Mouse (Mus musculus) layer of hippocampus, postnatal 10 days (tissue): ENCODE measurements at regions not wholly inside any gene's neighbourhood (a gene's known extent, or its start where the extent isn't known, plus 50 kb on each side); places are given as distances from the start of the nearest gene placed in this dataset.

Experiments used
- DNase-seq, 2 experiments: peaks; one replicate each; pipeline ENCODE4 v3.0.0; 2021; ENCODE audit warnings: low spot score in 2 of 2

GRCm38 (mm10) chr12:25924526-25924925 lies 490.5 kb downstream of the Rnf144a start:
- peak in 1 of 2 experiments; percentile 38 for DNase-seq

DNA sequence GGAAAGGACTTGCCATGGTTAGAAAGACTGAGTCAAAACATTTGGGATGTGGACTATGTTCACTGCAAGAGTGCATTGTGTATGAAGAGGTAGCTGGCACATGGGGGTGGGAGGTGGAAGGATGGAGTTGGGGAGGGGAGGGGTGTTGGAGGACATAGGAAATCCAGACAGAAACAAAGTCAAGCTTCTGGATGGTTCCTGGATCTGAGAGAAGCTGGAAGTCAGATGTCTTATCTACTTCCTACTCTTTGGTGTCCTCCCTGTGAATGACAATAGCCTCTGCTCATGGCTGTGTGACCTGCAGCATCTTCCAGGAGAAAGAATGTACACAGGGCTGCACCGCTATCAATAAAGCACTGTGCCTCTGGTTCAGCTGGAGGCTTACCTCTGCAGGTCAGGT lies 491.3 kb downstream of the Rnf144a start:
- DNase-seq = no peak

GRCm38 (mm10) chr12:25905614-25906013 lies 509.4 kb downstream of the Rnf144a start:
- DNase-seq = no peak

GRCm38 (mm10) chr12:25896543-25896942 lies 518.5 kb downstream of the Rnf144a start:
- no peak for DNase-seq

DNA sequence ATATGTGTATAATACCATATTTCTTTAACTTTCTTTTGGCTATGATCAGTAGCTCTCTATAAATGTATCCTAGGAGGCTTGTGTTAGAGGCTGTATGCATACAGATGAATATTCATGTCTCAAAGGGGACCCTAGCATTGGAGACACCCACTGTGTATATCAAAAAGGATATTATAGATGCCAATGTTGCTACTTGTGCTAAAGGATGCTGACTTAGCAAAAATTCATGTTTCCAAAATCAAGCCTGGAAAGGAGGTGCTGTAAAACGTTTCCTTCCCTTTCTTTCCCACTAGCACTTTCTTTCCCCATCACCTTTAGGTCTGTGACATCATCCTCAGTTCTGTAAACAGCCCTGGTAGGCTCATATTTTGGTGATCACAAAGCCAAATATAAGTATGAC lies 519.4 kb downstream of the Rnf144a start:
- DNase-seq = no peak

GRCm38 (mm10) chr12:25891391-25892167 lies 523.5 kb downstream of the Rnf144a start:
- no peak for DNase-seq

DNA sequence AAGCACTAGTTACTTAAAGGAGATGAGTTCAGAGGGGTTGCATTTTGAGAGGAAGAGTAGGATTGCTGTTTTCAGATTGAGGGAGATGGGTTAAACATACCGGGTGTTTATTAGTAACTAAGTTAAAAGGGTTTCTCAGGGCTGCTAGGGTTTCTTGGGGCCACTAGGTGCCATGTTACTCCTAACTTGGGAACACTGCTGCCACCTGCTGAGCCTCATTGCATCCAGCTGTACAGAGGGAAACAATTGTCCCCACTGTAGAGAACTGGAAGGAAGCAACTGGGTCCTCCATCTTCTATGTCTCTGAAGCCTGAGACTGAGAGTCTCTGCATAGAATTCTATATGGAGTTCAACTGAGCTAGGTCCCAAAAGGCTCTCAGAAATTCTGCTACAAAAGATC lies 524.3 kb downstream of the Rnf144a start:
- DNase-seq = no peak

GRCm38 (mm10) chr12:25883771-25884171 lies 531.3 kb downstream of the Rnf144a start:
- no peak for DNase-seq

DNA sequence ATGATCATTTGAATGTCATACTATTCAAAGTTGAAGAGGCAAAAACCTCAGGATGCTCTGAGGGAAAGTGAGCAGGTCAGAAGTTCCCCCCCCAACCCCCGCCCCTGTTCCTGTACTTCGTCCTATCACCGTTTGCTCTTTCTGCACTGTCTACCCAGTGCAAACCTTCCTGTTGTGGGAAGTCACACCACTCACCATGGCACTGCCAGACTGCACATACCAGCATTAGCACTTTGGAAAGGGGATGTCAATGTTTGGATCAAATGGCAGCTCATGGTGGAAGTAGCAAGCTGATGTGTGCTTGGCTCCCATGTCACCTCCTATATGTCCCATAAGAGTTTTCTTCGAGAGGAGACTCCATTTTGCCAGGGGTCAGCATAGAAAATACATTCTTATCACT lies 543.2 kb downstream of the Rnf144a start:
- DNase-seq = no peak

DNA sequence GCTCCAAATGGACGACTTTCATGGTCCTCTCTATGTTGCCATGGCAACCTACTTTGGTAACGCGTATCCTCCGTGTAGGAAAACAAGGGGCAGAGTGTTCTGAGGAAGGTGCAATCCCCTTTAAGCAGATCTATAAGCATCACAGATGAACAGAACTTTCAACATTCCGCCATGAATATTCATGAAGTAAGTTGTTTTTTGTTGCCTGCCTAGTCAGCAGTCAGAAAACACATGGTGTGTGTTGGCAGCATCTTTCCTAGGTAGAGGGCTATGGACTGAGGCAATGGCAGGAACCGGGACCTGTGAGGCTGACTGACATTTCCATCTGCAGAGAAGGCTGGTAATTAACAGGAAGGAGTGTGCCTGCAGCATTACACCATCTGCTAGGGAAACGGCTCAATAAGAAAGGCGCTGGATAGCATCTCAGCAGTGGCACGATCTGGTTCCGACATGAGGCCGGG lies 544.0 kb downstream of the Rnf144a start:
- peak; percentile 60 to 65 for DNase-seq

- no peak for DNase-seq
Observed at GRCm38 (mm10) chr12:25869846-25870245, 545.2 kb downstream of the Rnf144a start.

- peak; percentile 25 to 28 for DNase-seq
Observed at GRCm38 (mm10) chr12:25865063-25865462, 550.0 kb downstream of the Rnf144a start.

- peak; percentile 57 to 66 for DNase-seq
Observed at GRCm38 (mm10) chr12:25864113-25864852, 550.8 kb downstream of the Rnf144a start.

DNA sequence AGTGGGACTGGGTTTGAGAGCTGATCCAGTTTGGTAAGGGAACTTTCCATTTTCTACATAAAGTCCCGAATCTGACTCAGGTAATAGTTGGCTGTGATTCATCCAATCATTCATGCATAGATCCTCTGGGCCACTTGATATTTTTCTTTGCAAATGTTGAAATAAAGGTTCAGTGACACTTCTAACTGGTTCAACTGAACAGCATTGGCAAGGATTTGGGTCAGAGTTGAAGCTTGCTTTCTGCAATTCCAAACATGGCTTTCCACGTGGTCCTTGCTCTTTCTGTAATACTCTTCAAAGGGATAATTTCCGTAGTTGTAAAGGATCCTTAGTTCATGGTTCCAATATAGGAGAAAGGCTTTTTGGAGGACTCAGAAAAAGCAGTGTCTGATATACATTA lies 554.0 kb downstream of the Rnf144a start:
- no peak for DNase-seq

DNA sequence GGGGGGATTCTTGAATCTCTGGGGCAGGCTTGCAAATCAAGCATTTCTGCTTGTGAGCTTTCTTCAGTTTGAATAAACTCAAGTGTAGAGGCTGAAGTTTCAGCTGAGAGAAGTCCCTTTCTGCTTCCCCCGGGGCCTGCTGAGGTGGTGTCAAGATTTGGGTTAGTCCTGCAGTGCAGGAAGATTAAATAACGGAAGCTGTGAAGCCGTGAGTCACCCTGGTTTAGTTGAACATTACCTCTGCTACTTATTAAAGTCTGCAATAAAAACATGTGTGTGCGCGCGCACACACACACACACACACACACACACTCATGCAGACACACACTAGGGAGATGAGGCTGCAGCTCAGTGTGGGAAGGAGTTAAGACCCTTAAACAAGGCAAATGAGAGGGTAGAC lies 556.7 kb downstream of the Rnf144a start:
- no peak for DNase-seq

DNA sequence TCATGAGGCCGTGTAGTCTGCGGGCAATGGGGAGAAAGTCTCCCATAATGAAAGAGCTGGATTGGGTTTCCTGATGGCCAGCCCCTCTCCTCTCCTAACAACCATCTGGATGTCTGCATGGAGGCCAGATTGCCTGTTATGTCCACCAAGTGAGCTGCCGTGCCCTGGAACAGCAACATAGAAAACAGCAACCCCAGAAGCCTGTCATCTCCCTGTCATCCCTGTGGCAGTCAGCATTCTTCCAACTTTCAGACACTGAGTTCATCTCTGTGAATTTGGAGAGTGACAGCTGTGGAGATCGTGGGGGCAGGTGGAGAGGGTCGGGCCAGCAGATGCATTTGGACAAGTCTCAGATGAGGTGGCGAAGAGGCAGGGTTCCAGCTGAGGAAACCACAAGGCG lies 585.0 kb downstream of the Rnf144a start:
- DNase-seq = peak in 1 of 2 experiments; percentile 12

- DNase-seq = no peak
Observed at GRCm38 (mm10) chr12:25827961-25828360, 587.1 kb downstream of the Rnf144a start.

GRCm38 (mm10) chr12:25826928-25827327 lies 588.1 kb downstream of the Rnf144a start:
- no peak for DNase-seq

DNA sequence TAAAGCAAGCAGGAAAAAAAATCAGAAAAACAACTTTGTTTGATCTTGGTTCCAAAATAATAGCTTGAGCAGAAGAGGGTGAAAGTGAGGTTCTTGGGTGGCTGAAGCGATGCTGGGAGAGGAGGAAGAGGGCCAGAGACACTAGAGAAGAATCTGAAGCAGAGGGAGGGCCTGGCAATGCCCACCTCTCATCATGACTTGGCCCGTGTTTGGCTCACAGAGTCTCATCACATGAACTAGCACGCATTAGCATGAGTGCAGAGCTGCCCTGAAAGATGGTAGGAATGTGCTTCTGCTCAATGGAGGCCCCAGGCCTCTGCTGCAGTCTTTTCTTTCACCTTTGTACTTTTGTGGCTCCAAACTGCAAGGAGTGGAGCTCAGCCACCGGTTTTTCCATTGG lies 588.6 kb downstream of the Rnf144a start:
- no peak for DNase-seq

DNA sequence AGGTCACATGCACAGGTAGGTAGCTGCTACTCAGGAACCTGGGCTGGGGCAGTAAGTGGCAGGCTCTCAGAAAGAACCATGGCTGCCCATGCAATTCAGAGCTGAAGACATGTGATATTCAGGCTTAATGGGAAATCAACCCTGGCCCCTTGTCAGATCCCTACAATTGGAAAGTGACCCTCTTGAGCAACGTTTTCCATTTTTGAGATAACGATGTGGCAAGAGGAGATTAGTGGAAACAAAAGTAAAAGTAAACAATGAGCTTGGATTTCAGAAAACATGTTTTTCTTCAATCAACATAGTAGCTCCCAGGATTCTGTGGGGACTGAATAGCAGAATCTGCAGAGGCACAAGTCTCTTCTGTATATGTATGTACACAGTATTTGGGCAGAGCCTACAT lies 598.8 kb downstream of the Rnf144a start:
- no peak for DNase-seq

DNA sequence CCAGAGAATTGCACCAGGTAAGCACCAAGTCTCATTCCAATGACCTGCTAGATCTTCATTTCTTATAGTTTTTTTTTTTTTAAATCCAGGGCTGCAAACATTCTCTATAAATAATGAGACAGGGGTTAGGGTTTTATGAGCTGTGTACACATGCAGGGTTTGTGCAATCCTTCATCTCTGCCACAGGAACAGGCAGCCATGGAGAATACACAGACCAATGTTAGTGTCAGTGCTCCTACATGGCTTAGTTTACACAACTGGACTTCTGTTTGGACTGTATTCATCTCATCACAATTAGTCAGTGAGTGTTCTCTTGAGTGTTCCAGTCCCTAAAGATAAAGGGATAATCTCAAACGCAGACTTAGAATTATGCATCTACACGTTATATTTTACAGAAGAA lies 620.0 kb downstream of the Rnf144a start:
- no peak for DNase-seq

DNA sequence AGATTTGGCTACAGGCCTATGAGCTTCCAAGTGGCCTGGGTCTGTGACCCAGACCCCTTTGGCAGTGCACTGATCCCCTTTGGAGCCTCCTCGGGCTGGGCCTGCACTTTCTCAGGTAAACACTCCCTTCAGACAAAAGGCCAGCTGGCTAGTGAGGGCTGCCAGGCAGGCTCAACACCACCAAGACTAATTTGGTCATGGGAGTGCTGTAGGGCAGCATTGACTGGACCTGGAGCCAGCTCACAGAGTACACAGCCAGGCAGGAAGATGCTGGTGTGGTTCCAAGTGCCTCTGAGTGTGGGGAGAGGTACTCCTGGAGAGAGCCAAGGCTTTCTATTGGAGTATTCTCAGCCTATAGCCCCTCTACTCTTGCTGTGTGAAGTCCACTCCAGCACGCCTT lies 620.5 kb downstream of the Rnf144a start:
- DNase-seq = peak in 1 of 2 experiments; percentile 21
